Mouse (Mus musculus): ENCODE results near the gene Agbl1. TPM values are rescaled to one million over a fixed set of nuclear protein-coding genes. Genes with fewer than 3 reads are reported as not detected.

The Agbl1 gene
- polyA plus RNA-seq, 1 experiment: not detected

DNA sequence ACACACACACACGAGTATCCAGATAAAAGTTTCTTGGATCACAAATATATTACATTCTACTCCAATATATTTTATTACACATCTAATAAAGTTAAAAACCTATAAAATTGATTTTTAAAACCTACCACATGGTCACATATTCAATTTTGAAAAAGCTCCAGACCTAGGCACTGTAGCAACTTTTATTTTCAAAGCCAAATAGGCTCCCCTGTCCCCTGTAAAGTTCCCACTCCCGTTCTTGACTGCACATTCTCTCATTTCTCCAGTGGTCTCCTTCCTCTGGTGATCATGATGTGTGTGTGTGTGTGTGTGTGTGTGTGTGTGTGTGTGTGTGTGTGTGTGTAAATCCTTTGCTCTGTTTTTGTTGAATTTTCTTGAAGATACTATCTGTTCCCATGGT lies 152.3 kb downstream of the Agbl1 start:
- Histone ChIP-seq H3K4me3 (ENCODE audit: insufficient read depth, low read length) (no peak overlapping the region), H3K4me1 (ENCODE audit: control insufficient read depth, insufficient read depth, low read length) (no peaks in the 10 kb centered on the region), H3K27ac (ENCODE audit: insufficient read depth, low read depth, low read length) (no peak overlapping the region)
- TF ChIP-seq POLR2A (IDR thresholded peaks at IDR 0.05; ENCODE audit: borderline replicate concordance, low read depth, low read length) (no peak), CTCF (IDR thresholded peaks at IDR 0.05; ENCODE audit: low read depth, low read length) (no peak)

- no peak overlapping the region for H3K4me3 ChIP-seq (ENCODE audit: insufficient read depth, low read length)
- H3K4me1 ChIP-seq (ENCODE audit: control insufficient read depth, insufficient read depth, low read length): no peaks in the 10 kb centered on the region
- H3K27ac ChIP-seq (ENCODE audit: insufficient read depth, low read depth, low read length): no peak overlapping the region
- TF ChIP-seq POLR2A (IDR thresholded peaks at IDR 0.05; ENCODE audit: borderline replicate concordance, low read depth, low read length): no peak
- TF ChIP-seq CTCF (IDR thresholded peaks at IDR 0.05; ENCODE audit: low read depth, low read length): no peak
Measured at GRCm38 (mm10) chr7:76389240-76389639, 159.6 kb downstream of the Agbl1 start.

DNA sequence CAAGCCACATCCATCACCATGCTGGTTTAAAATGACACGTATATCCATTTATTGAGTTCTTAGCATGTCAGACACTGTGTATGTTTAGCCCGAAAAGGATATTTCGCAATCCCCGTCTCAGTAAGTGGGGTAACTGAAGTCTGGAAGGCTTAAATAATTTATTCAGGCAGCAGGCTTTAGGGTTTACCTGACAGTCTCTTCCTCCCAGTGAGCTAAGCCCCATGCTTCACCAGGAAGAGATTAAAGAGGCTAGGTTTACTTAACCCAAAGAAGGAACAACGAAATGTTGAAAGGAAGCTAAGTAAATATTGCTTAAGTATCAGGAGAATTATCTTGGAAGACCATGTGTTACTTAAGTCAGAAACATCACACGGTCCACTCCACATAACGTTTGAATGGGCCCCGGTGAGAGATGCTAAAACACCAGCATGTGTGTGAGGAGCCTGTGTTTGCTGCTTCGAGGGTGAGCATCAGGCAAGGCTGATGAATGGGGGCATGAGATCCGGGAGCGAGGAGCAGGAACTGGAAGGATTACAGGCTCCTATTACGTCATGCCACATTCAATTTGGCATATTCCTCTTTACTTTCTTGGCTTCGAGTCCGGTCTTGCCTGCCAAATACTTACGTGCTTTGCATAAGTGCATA lies 162.7 kb downstream of the Agbl1 start:
- Histone ChIP-seq H3K27ac (ENCODE audit: insufficient read depth, low read depth, low read length) (no peak overlapping the region), H3K4me3 (ENCODE audit: insufficient read depth, low read length) (no peak overlapping the region), H3K4me1 (ENCODE audit: control insufficient read depth, insufficient read depth, low read length) (no peaks in the 10 kb centered on the region)
- no peak for TF ChIP-seq POLR2A (IDR thresholded peaks at IDR 0.05; ENCODE audit: borderline replicate concordance, low read depth, low read length)

DNA sequence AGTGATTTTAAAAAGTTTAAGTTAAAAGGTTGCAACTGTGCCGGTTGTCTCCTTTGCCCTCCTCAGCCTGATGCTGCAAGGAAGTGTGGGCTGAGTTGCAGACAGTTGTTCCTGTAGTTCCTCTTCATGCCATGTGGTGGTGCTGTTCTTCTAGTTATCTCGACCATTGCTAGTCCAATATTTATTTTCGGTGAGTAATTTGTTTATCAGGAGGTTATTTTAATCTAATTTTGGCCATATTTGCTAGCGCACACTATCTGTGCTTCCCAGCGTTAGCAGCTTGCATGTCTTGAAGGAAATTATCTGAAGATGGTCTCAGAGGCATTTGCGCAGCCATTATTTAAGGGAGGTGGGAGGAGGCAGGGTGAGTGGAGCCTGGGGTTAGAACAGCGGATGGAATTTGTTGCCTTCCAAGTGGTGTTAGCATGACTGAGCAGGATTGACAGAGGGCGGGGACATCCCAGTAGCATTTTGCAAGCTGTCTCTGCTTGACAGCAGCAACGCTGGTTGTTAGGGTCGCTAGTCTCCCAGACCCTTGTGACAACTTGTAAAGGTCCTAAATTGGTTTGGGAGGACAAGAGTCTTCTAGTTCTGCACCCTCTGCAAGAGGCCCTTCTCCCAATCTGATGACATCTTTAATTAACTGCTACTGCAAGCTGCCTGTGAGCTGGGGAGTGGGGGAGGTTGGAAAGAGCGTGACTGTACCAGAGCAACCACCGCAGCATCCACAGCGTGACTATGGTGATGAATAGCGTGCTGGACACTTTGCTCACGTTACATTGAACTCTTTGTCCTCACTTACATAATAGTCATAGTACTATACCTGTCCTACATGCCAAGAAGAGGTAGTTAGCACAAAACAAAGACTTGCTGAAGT lies 163.5 kb downstream of the Agbl1 start:
- no peak overlapping the region for H3K4me3 ChIP-seq (ENCODE audit: insufficient read depth, low read length)
- no peak for TF ChIP-seq POLR2A (IDR thresholded peaks at IDR 0.05; ENCODE audit: borderline replicate concordance, low read depth, low read length)
- TF ChIP-seq CTCF (IDR thresholded peaks at IDR 0.05; ENCODE audit: low read depth, low read length): no peak
- no peaks in the 10 kb centered on the region for H3K4me1 ChIP-seq (ENCODE audit: control insufficient read depth, insufficient read depth, low read length)
- H3K27ac ChIP-seq (ENCODE audit: insufficient read depth, low read depth, low read length): no peak overlapping the region

GRCm38 (mm10) chr7:76407930-76408557 lies 178.4 kb downstream of the Agbl1 start:
- TF ChIP-seq POLR2A (IDR thresholded peaks at IDR 0.05; ENCODE audit: borderline replicate concordance, low read depth, low read length) (no peak), CTCF (IDR thresholded peaks at IDR 0.05; ENCODE audit: low read depth, low read length) (no peak)
- H3K27ac ChIP-seq (ENCODE audit: insufficient read depth, low read depth, low read length): no peak overlapping the region
- H3K4me3 ChIP-seq (ENCODE audit: insufficient read depth, low read length): no peak overlapping the region
- H3K4me1 ChIP-seq (ENCODE audit: control insufficient read depth, insufficient read depth, low read length): no peaks in the 10 kb centered on the region

DNA sequence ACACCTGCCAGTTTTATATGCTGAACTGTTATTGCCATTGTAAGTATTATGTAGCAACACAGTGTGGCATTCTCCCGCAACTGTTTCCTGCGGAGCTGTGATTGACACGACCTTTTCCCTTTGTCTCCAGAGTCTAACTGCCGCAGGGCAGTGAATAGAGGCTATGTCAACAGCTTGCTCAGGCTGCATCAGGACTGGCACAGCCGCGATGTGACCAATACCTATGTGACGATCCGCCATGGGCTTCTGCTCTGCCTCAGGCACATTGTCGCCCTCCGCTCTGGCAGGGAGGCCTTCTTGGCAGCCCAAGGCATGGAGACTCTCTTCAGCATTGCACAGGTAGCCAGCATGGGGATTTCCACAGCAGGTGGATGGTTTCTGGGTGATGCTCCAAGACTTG lies 179.3 kb downstream of the Agbl1 start:
- no peaks in the 10 kb centered on the region for H3K4me1 ChIP-seq (ENCODE audit: control insufficient read depth, insufficient read depth, low read length)
- no peak overlapping the region for H3K27ac ChIP-seq (ENCODE audit: insufficient read depth, low read depth, low read length)
- no peak overlapping the region for H3K4me3 ChIP-seq (ENCODE audit: insufficient read depth, low read length)
- TF ChIP-seq POLR2A (IDR thresholded peaks at IDR 0.05; ENCODE audit: borderline replicate concordance, low read depth, low read length) (no peak), CTCF (IDR thresholded peaks at IDR 0.05; ENCODE audit: low read depth, low read length) (no peak)

- Histone ChIP-seq H3K27ac (ENCODE audit: insufficient read depth, low read depth, low read length) (no peak overlapping the region), H3K4me3 (ENCODE audit: insufficient read depth, low read length) (no peak overlapping the region), H3K4me1 (ENCODE audit: control insufficient read depth, insufficient read depth, low read length) (no peaks in the 10 kb centered on the region)
- TF ChIP-seq CTCF (IDR thresholded peaks at IDR 0.05; ENCODE audit: low read depth, low read length): no peak
- no peak for TF ChIP-seq POLR2A (IDR thresholded peaks at IDR 0.05; ENCODE audit: borderline replicate concordance, low read depth, low read length)
Measured at GRCm38 (mm10) chr7:76410403-76411180, 180.9 kb downstream of the Agbl1 start.

GRCm38 (mm10) chr7:76411933-76412587 lies 182.4 kb downstream of the Agbl1 start:
- Histone ChIP-seq H3K4me3 (ENCODE audit: insufficient read depth, low read length) (no peak overlapping the region), H3K4me1 (ENCODE audit: control insufficient read depth, insufficient read depth, low read length) (no peaks in the 10 kb centered on the region), H3K27ac (ENCODE audit: insufficient read depth, low read depth, low read length) (no peak overlapping the region)
- TF ChIP-seq CTCF (IDR thresholded peaks at IDR 0.05; ENCODE audit: low read depth, low read length): no peak
- no peak for TF ChIP-seq POLR2A (IDR thresholded peaks at IDR 0.05; ENCODE audit: borderline replicate concordance, low read depth, low read length)

- no peak for TF ChIP-seq POLR2A (IDR thresholded peaks at IDR 0.05; ENCODE audit: borderline replicate concordance, low read depth, low read length)
- TF ChIP-seq CTCF (IDR thresholded peaks at IDR 0.05; ENCODE audit: low read depth, low read length): no peak
- no peak overlapping the region for H3K4me3 ChIP-seq (ENCODE audit: insufficient read depth, low read length)
- no peaks in the 10 kb centered on the region for H3K4me1 ChIP-seq (ENCODE audit: control insufficient read depth, insufficient read depth, low read length)
- H3K27ac ChIP-seq (ENCODE audit: insufficient read depth, low read depth, low read length): no peak overlapping the region
Measured at GRCm38 (mm10) chr7:76416084-76416597, 186.5 kb downstream of the Agbl1 start.
